Mouse (Mus musculus) liver, embryonic 14.5 days (tissue): ENCODE measurements at regions not wholly inside any gene's neighbourhood (a gene's known extent, or its start where the extent isn't known, plus 50 kb on each side); places are given as distances from the start of the nearest gene placed in this dataset.

Experiments
- ATAC-seq: fragments of 200-750 bp; cut with Nextera tagmentation; 2 replicates; pipeline ENCODE4 v1.8.0; 2017; ENCODE audit warnings: moderate number of reproducible peaks, mild to moderate bottlenecking, moderate library complexity; ENCODE audit not compliant: insufficient read depth
- DNase-seq, 3 experiments: peaks; one replicate each; pipeline ENCODE4 v3.0.0-alpha.2; 2012 to 2013; ENCODE audit warnings: low read depth in 3 of 3, low spot score in 3 of 3
- H3K27ac ChIP-seq: fragments of 300-500 bp; sonication (generic); 2 replicates; pipeline ENCODE4 v1.5.1; 2014; ENCODE audit warnings: moderate library complexity, mild to moderate bottlenecking, control low read depth, inconsistent platforms
- H3K27me3 ChIP-seq: fragments of 300-500 bp; sonication (generic); 2 replicates; pipeline ENCODE4 v1.6.1; 2014; ENCODE audit warnings: mild to moderate bottlenecking, low read length, moderate library complexity; ENCODE audit not compliant: control insufficient read depth, insufficient read depth
- H3K36me3 ChIP-seq: fragments of 300-500 bp; sonication (generic); replicated peaks from 2 replicates; pipeline ENCODE4 v1.6.1; 2014; ENCODE audit warnings: low read depth; ENCODE audit not compliant: control insufficient read depth, insufficient read depth
- H3K4me1 ChIP-seq, 2 experiments: fragments of 200-500 bp in 1 of 2; fragments of 300-500 bp in 1 of 2; sonication (generic) in 1 of 2; replicated peaks; 2 replicates each; pipeline ENCODE4 v1.6.1; 2012 to 2014; ENCODE audit warnings: antibody characterized with exemption in 1 of 2, inconsistent platforms in 1 of 2, low read length in 1 of 2; ENCODE audit not compliant: control insufficient read depth in 2 of 2, insufficient read depth in 2 of 2
- H3K4me2 ChIP-seq: fragments of 300-500 bp; sonication (generic); 2 replicates; pipeline ENCODE4 v1.6.1; 2014; ENCODE audit warnings: low read depth, mild to moderate bottlenecking, control low read depth, moderate library complexity
- H3K4me3 ChIP-seq, 2 experiments: fragments of 200-500 bp in 1 of 2; fragments of 300-500 bp in 1 of 2; sonication (generic) in 1 of 2; 2 replicates each; pipeline ENCODE4 v1.5.1; 2012 to 2014; ENCODE audit warnings: low read depth in 2 of 2, low read length in 2 of 2, mild to moderate bottlenecking in 2 of 2, control low read depth in 1 of 2, inconsistent platforms in 1 of 2, moderate library complexity in 1 of 2; ENCODE audit not compliant: insufficient read depth in 1 of 2
- H3K9ac ChIP-seq: fragments of 300-500 bp; sonication (generic); replicated peaks from 2 replicates; pipeline ENCODE4 v1.6.1; 2014; ENCODE audit warnings: mild to moderate bottlenecking, control low read depth, moderate library complexity
- H3K9me3 ChIP-seq: fragments of 300-500 bp; sonication (generic); 2 replicates; pipeline ENCODE4 v1.6.1; 2016; ENCODE audit warnings: low read length, mixed read lengths; ENCODE audit not compliant: control insufficient read depth
- CTCF ChIP-seq: IDR thresholded peaks from 2 replicates; pipeline ENCODE4 v1.5.1; 2016; ENCODE audit warnings: antibody characterized with exemption, low read depth, control low read depth
- EP300 ChIP-seq: IDR thresholded peaks from 2 replicates; pipeline ENCODE4 v1.6.1; 2016; ENCODE audit warnings: antibody characterized with exemption, low read depth
- WGBS: fragments of 180-500 bp; shearing (Covaris S2); extraction: QIAGEN DNeasy Blood & Tissue Kit; methylation state at CpG from one replicate; pipeline ENCODE4 v1.1.7; 2014; ENCODE audit not compliant: insufficient replicate concordance; 5-methylcytosine and 5-hydroxymethylcytosine counted together

- Histone ChIP-seq H3K4me2 (no peak overlapping the region), H3K36me3 (no peaks in the 10 kb centered on the region), H3K9me3 (no peaks in the 10 kb centered on the region), H3K9ac (no peak overlapping the region), H3K4me3 (no peak overlapping the region), H3K4me1 (no peaks in the 10 kb centered on the region), H3K27me3 (no peaks in the 10 kb centered on the region), H3K27ac (no peak overlapping the region)
- DNase-seq (no peak), ATAC-seq (no peak)
- no peak for TF ChIP-seq CTCF
- WGBS = 71% methylated on average over 7 of the region's 7 CpGs
Measured at GRCm38 (mm10) chr3:117450559-117450958, 89.9 kb upstream of the Plppr4 start.

- H3K36me3 ChIP-seq = no peaks in the 10 kb centered on the region
- H3K4me1 ChIP-seq = peaks cover 0 to 5% of the 10 kb centered on the region in 2 experiments; a peak in 2 of 4 replicates
- H3K27me3 ChIP-seq = no peaks in the 10 kb centered on the region
- no peak overlapping the region for H3K4me3 ChIP-seq
- H3K9ac ChIP-seq = no peak overlapping the region
- H3K9me3 ChIP-seq = no peaks in the 10 kb centered on the region
- TF ChIP-seq EP300 (no peak), CTCF (no peak)
- H3K27ac ChIP-seq = no peak overlapping the region
- WGBS = 62% methylated on average over 3 of the region's 3 CpGs
- ATAC-seq (no peak), DNase-seq (no peak)
- H3K4me2 ChIP-seq = no peak overlapping the region
Measured at GRCm38 (mm10) chr3:117441887-117442286, 81.2 kb upstream of the Plppr4 start.

GRCm38 (mm10) chr3:117440294-117440693, 79.6 kb upstream of the Plppr4 start:
- peak overlapping the region; percentile 15; the same call in 1 of the 2 replicates for H3K4me2 ChIP-seq
- DNase-seq = no peak
- H3K36me3 ChIP-seq = no peaks in the 10 kb centered on the region
- H3K9ac ChIP-seq = no peak overlapping the region
- ATAC-seq = peak; percentile 79
- no peaks in the 10 kb centered on the region for H3K9me3 ChIP-seq
- WGBS = 10% methylated on average over 4 of the region's 4 CpGs
- H3K27ac ChIP-seq = no peak overlapping the region
- peaks cover 0 to 5% of the 10 kb centered on the region in 2 experiments; a peak in 2 of 4 replicates for H3K4me1 ChIP-seq
- H3K27me3 ChIP-seq = no peaks in the 10 kb centered on the region
- no peak overlapping the region for H3K4me3 ChIP-seq
- peak; percentile 37 for TF ChIP-seq EP300
- TF ChIP-seq CTCF = no peak

- 11% methylated on average over 11 of the region's 11 CpGs for WGBS
- H3K9me3 ChIP-seq = no peaks in the 10 kb centered on the region
- peaks cover 0 to 5% of the 10 kb centered on the region in 2 experiments; a peak in 2 of 4 replicates for H3K4me1 ChIP-seq
- H3K4me2 ChIP-seq = no peak overlapping the region
- DNase-seq = peak; percentile 9 to 26 (median 15)
- no peak overlapping the region for H3K4me3 ChIP-seq
- no peaks in the 10 kb centered on the region for H3K36me3 ChIP-seq
- H3K9ac ChIP-seq = no peak overlapping the region
- TF ChIP-seq CTCF (peak; percentile 70), EP300 (no peak)
- ATAC-seq = no peak
- H3K27me3 ChIP-seq = no peaks in the 10 kb centered on the region
- H3K27ac ChIP-seq = no peak overlapping the region
Measured at GRCm38 (mm10) chr3:117438473-117439114, 77.9 kb upstream of the Plppr4 start.

- ATAC-seq = no peak
- 52% methylated on average over 1 of the region's 1 CpGs for WGBS
- TF ChIP-seq EP300 = no peak
- no peak for TF ChIP-seq CTCF
Measured at GRCm38 (mm10) chr3:117424526-117424925, 63.9 kb upstream of the Plppr4 start.

More at GRCm38 (mm10) chr3:117424526-117424925, 63.9 kb upstream of the Plppr4 start:
- no peak overlapping the region for H3K9ac ChIP-seq
- H3K36me3 ChIP-seq = no peaks in the 10 kb centered on the region
- DNase-seq = no peak
- H3K9me3 ChIP-seq = no peaks in the 10 kb centered on the region
- no peaks in the 10 kb centered on the region for H3K27me3 ChIP-seq
- no peak overlapping the region for H3K4me2 ChIP-seq
- H3K27ac ChIP-seq = no peak overlapping the region
- H3K4me3 ChIP-seq = no peak overlapping the region
- no peaks in the 10 kb centered on the region for H3K4me1 ChIP-seq
